In the genomic region with DNA sequence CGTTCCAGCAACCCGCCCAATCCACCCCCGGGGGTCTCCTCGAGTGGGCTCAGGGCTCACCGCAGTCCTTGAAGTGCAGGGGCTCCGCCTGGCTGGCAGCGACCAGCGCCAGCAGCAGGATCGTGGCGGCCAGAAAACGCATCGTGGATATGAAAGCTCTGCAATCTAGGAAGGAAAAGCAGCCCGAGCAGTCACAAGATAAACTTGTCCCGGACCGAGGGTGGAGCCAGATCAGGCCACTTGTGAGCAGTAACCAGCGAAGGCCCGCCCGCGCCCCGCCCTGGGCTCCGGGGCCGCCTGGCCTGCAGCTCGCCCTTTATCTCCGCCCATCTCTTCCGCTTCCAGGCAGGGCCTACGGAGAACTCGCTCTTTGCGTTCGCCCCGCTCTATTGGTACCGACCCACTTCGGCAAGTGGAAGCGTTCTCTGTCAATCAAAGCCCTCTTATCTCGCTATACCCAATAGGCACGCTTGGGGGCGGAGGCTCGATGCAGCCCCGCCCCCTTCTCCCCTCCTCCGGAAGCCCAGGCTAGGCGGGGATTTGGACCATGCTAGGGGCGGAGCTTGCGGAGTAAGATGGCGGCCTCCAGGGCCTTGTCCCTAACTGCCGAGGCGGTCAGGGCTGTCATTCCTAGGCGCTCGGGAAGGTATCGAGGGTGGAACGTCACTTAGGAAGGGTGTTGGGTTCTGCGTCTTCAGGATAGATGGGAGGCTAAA, we compare ENCODE assay signal across 8 mouse cellular contexts. TPM values are rescaled to one million over a fixed set of nuclear protein-coding genes. Genes with fewer than 3 reads are reported as not detected.
DNase-seq lines count a peak whose midpoint lies in the region; ATAC-seq and TF ChIP-seq lines count a peak whose summit lies in the region.

A gene (minus strand): TSS at position 427 of the 716 bp plus-strand sequence.
A gene (plus strand): TSS at position 526 of the 716 bp plus-strand sequence.

- intact Hi-C loops in heart, postnatal 10 days (cut with DNase I), result no loop called here

- DNase-seq in heart, postnatal 10 days, result peak; percentile 97 to 98
- DNase-seq in large intestine, adult 2 months (ENCODE audit: low read depth, low spot score), result peak; percentile 97
- DNase-seq in liver, postnatal 0 days, result peak; percentile 98
- peak; percentile 97 for DNase-seq in testis, postnatal 10 days (ENCODE audit: low spot score)

- peak within 1 kb of the TSS; percentile 82 for H3K9ac ChIP-seq in ES-Bruce4 (ENCODE audit: low read depth, poor library complexity, severe bottlenecking)
- peak within 1 kb of the TSS; percentile 80 for H3K9ac ChIP-seq in forebrain, embryonic 13.5 days
- H3K9ac ChIP-seq in liver, postnatal 0 days (replicated peaks), result peak within 1 kb of the TSS; percentile 90
- peak within 1 kb of the TSS; percentile 73 for H3K9ac ChIP-seq in neural tube, embryonic 14.5 days (replicated peaks; ENCODE audit: low read depth, low read length)

- TF ChIP-seq CTCF in ES-Bruce4 (IDR thresholded peaks at IDR 0.05; ENCODE audit: low read depth, low read length), result no peak
- TF ChIP-seq CTCF in liver, postnatal 0 days (IDR thresholded peaks at IDR 0.05; ENCODE audit: low read depth), result no peak

- H3K27me3 ChIP-seq in ES-Bruce4 (ENCODE audit: control insufficient read depth, insufficient read depth, low read length, poor library complexity, severe bottlenecking), result no peaks in the 10 kb centered on the region
- H3K27me3 ChIP-seq in forebrain, embryonic 13.5 days, result no peaks in the 10 kb centered on the region
- H3K27me3 ChIP-seq in liver, postnatal 0 days (ENCODE audit: insufficient read depth, low read length), result no peaks in the 10 kb centered on the region
- H3K27me3 ChIP-seq in neural tube, embryonic 14.5 days (ENCODE audit: control insufficient read depth, insufficient read depth, low read length), result no peaks in the 10 kb centered on the region

- peak within 1 kb of the TSS; percentile 77 for H3K27ac ChIP-seq in ES-Bruce4 (ENCODE audit: insufficient read depth, low read length)
- peak within 1 kb of the TSS; percentile 92 for H3K27ac ChIP-seq in forebrain, embryonic 13.5 days
- peak within 1 kb of the TSS; percentile 97 for H3K27ac ChIP-seq in liver, postnatal 0 days (ENCODE audit: low read depth)
- peak within 1 kb of the TSS; percentile 69 for H3K27ac ChIP-seq in neural tube, embryonic 14.5 days (ENCODE audit: low read depth, low read length)

- H3K4me2 ChIP-seq in forebrain, embryonic 13.5 days, result peak within 1 kb of the TSS; percentile 81
- H3K4me2 ChIP-seq in liver, postnatal 0 days (ENCODE audit: low read depth, low read length), result peak within 1 kb of the TSS; percentile 90
- peak within 1 kb of the TSS; percentile 90 for H3K4me2 ChIP-seq in neural tube, embryonic 14.5 days (ENCODE audit: low read depth, low read length)

- H3K4me3 ChIP-seq in ES-Bruce4 (ENCODE audit: low read depth, low read length), result peak within 1 kb of the TSS; percentile 90
- H3K4me3 ChIP-seq in forebrain, embryonic 13.5 days, result peak within 1 kb of the TSS; percentile 67
- peak within 1 kb of the TSS; percentile 95 for H3K4me3 ChIP-seq in liver, postnatal 0 days (ENCODE audit: low read depth, low read length)
- H3K4me3 ChIP-seq in neural tube, embryonic 14.5 days (ENCODE audit: low read depth, low read length), result peak within 1 kb of the TSS; percentile 69

- H3K36me3 ChIP-seq in ES-Bruce4 (ENCODE audit: control insufficient read depth, insufficient read depth, low read length, poor library complexity, severe bottlenecking), result 0 out of 2 replicates have a peak, but pooled peaks cover 5% of the 10 kb centered on the region
- H3K36me3 ChIP-seq in forebrain, embryonic 13.5 days (ENCODE audit: poor library complexity, severe bottlenecking), result peaks cover 22% of the 10 kb centered on the region
- H3K36me3 ChIP-seq in liver, postnatal 0 days (replicated peaks; ENCODE audit: insufficient read depth, low read length), result peaks cover 6% of the 10 kb centered on the region; the same call in 1 of the 2 replicates
- no peaks in the 10 kb centered on the region for H3K36me3 ChIP-seq in neural tube, embryonic 14.5 days (ENCODE audit: control insufficient read depth, insufficient read depth, low read length)

- no peaks in the 10 kb centered on the region for H3K9me3 ChIP-seq in ES-Bruce4 (replicated peaks; ENCODE audit: control insufficient read depth, insufficient read depth, low read length, poor library complexity, severe bottlenecking)
- H3K9me3 ChIP-seq in forebrain, embryonic 13.5 days (replicated peaks), result no peaks in the 10 kb centered on the region
- H3K9me3 ChIP-seq in liver, postnatal 0 days (ENCODE audit: low read length), result no peaks in the 10 kb centered on the region
- H3K9me3 ChIP-seq in neural tube, embryonic 14.5 days (ENCODE audit: control insufficient read depth, low read length), result no peaks in the 10 kb centered on the region

- peak; percentile 99 for ATAC-seq in cerebellum, adult (ENCODE audit: insufficient number of reproducible peaks, low FRiP score, low TSS enrichment)
- ATAC-seq in forebrain, embryonic 13.5 days, result peak; percentile 99
- peak; percentile 99 for ATAC-seq in liver, postnatal 0 days
- ATAC-seq in neural tube, embryonic 14.5 days (ENCODE audit: low read depth), result peak; percentile 99

- peaks cover 4% of the 10 kb centered on the region for H3K4me1 ChIP-seq in ES-Bruce4 (ENCODE audit: control insufficient read depth, insufficient read depth, low read length)
- H3K4me1 ChIP-seq in forebrain, embryonic 13.5 days, result peaks cover 36% of the 10 kb centered on the region
- H3K4me1 ChIP-seq in liver, postnatal 0 days (ENCODE audit: insufficient read depth), result peaks cover 45% of the 10 kb centered on the region
- H3K4me1 ChIP-seq in neural tube, embryonic 14.5 days (ENCODE audit: control insufficient read depth, insufficient read depth, low read length), result peaks cover 15% of the 10 kb centered on the region

- TF ChIP-seq POLR2A in ES-Bruce4 (IDR thresholded peaks at IDR 0.05; ENCODE audit: insufficient read depth, low read length), result peak; percentile 86

- TF ChIP-seq EP300 in ES-Bruce4 (IDR thresholded peaks at IDR 0.05; ENCODE audit: insufficient read depth, low read depth, low read length), result 0 out of 2 replicates have a peak, but pooled peaks have one; percentile 4
- TF ChIP-seq EP300 in liver, postnatal 0 days (IDR thresholded peaks at IDR 0.05; ENCODE audit: low read depth), result peak; percentile 64

- under 1% methylated on average over 50 of the region's 50 CpGs for WGBS in forebrain, embryonic 13.5 days
- WGBS in large intestine, adult 2 months, result under 1% methylated on average over 50 of the region's 50 CpGs
- WGBS in liver, postnatal 0 days (ENCODE audit: insufficient replicate concordance), result 1% methylated on average over 50 of the region's 50 CpGs
- under 1% methylated on average over 50 of the region's 50 CpGs for WGBS in neural tube, embryonic 14.5 days

RNA-seq across cellular contexts. Expression of the first gene that starts in this region (rescaled TPM):
- 156 and 180 TPM in 2 replicates for polyA plus RNA-seq in ES-Bruce4 (2011; ENCODE audit: insufficient read depth, insufficient read length, low read depth, missing spikeins)
- 85.8 and 89.8 TPM in 2 replicates for polyA plus RNA-seq in forebrain, embryonic 13.5 days (2015; fragmentation: Nextera tagmentation; extraction: Ambion mirVana)
- total RNA-seq in heart, postnatal 10 days (2021), result 10 to 100 TPM; 38.8 to 41.4 TPM
- polyA plus RNA-seq in large intestine, adult 2 months (2012; rRNA removed), result 74.5 and 103 TPM in 2 replicates
- 29.7 and 30.0 TPM in 2 replicates for polyA plus RNA-seq in liver, postnatal 0 days (2015; fragmentation: Nextera tagmentation; extraction: Ambion mirVana)
- polyA plus RNA-seq in neural tube, embryonic 14.5 days (2014; fragmentation: Nextera tagmentation; extraction: Ambion mirVana), result 46.8 and 57.8 TPM in 2 replicates

RNA-seq across cellular contexts. Expression of the second gene that starts in this region (rescaled TPM):
- polyA plus RNA-seq in ES-Bruce4 (2011; ENCODE audit: insufficient read depth, insufficient read length, low read depth, missing spikeins), result 44.4 and 46.1 TPM in 2 replicates
- 168 and 171 TPM in 2 replicates for polyA plus RNA-seq in forebrain, embryonic 13.5 days (2015; fragmentation: Nextera tagmentation; extraction: Ambion mirVana)
- 10 to 100 TPM; 71.1 to 76.2 TPM for total RNA-seq in heart, postnatal 10 days (2021)
- 49.3 and 51.8 TPM in 2 replicates for polyA plus RNA-seq in large intestine, adult 2 months (2012; rRNA removed)
- 97.5 and 99.9 TPM in 2 replicates for polyA plus RNA-seq in liver, postnatal 0 days (2015; fragmentation: Nextera tagmentation; extraction: Ambion mirVana)
- polyA plus RNA-seq in neural tube, embryonic 14.5 days (2014; fragmentation: Nextera tagmentation; extraction: Ambion mirVana), result 137 and 146 TPM in 2 replicates

Comparison
In these comparisons a context has a peak if more than half of its experiments do, and no peak if none do; other contexts are left out.
1. Peak in every context shown above with its lines: DNase-seq, ATAC-seq, H3K4me3 ChIP-seq and H3K27ac ChIP-seq.